Mouse (Mus musculus) embryonic fibroblast, embryonic 13.5 days (primary cell): Measurements from ENCODE around the gene Itgal. TPM values are rescaled to one million over a fixed set of nuclear protein-coding genes. Genes with fewer than 3 reads are reported as not detected.
"Not testable (repeated sequence)": the region's sequence is repeated elsewhere in the genome, so short reads cannot be mapped to it uniquely, and the experiment has no call there.

Experiments used
- H3K27ac ChIP-seq: 2 replicates; pipeline ENCODE4 v1.5.1; 2012; ENCODE audit warnings: low read length, control low read depth, inconsistent platforms; ENCODE audit not compliant: insufficient read depth
- H3K4me1 ChIP-seq: 2 replicates; pipeline ENCODE4 v1.6.1; 2011; ENCODE audit warnings: low read length; ENCODE audit not compliant: control insufficient read depth, insufficient read depth
- H3K4me3 ChIP-seq: 2 replicates; pipeline ENCODE4 v1.5.1; 2011; ENCODE audit warnings: mild to moderate bottlenecking, control low read depth, low read length; ENCODE audit not compliant: insufficient read depth
- CTCF ChIP-seq: IDR thresholded peaks from 2 replicates; pipeline ENCODE4 v1.5.1; 2011; ENCODE audit warnings: mild to moderate bottlenecking, control low read depth, low read length, moderate library complexity, borderline replicate concordance; ENCODE audit not compliant: insufficient read depth
- POLR2A ChIP-seq: IDR thresholded peaks from 2 replicates; pipeline ENCODE4 v1.6.1; 2011; ENCODE audit warnings: low read depth, mild to moderate bottlenecking, control low read depth, low read length, moderate library complexity
- polyA plus RNA-seq: library from polyadenylated mRNA; stranded (reverse); fragments of >200 nt; gene quantifications from 2 replicates; pipeline ENCODE4 v1.2.4, GENCODE M21; 2011; ENCODE audit warnings: low read depth; ENCODE audit not compliant: missing spikeins, insufficient read length

Itgal gene
- polyA plus RNA-seq, 1 experiment, result 0.56 TPM

GRCm38 (mm10) chr7:127375271-127376245, 79.5 kb downstream of the Itgal start, which contains the start of gene Zfp747:
Gene Zfp747 (minus strand): TSS chr7:127376050.
- H3K4me3 ChIP-seq, result peak within 1 kb of the TSS; percentile 76
- TF ChIP-seq POLR2A (peak; percentile 89), CTCF (peak; percentile 43; the same call in 1 of the 2 replicates)
- H3K4me1 ChIP-seq, result not testable (repeated sequence)
- peak within 1 kb of the TSS; percentile 67; the same call in 1 of the 2 replicates for H3K27ac ChIP-seq

GRCm38 (mm10) chr7:127378310-127378921, 82.4 kb downstream of the Itgal start:
- no peak for TF ChIP-seq POLR2A
- no peak for TF ChIP-seq CTCF
- Histone ChIP-seq H3K4me3 (no peak overlapping the region), H3K4me1 (no peaks in the 10 kb centered on the region; the same call in 1 of the 2 replicates), H3K27ac (no peak overlapping the region)

Other genes with a start within 250 kb of the Itgal start
- gene Zg16, start 208.9 kb upstream of the Itgal start, polyA plus RNA-seq, result not detected in 2 replicates
- gene AI467606, start 204.9 kb upstream of the Itgal start, polyA plus RNA-seq, result 0.42 and 1.1 TPM in 2 replicates
- gene Qprt, start 174.0 kb upstream of the Itgal start, polyA plus RNA-seq, result 0.25 TPM in 1 of 2 replicates, not detected in the other
- not detected in 2 replicates for gene Spn, start 158.4 kb upstream of the Itgal start, polyA plus RNA-seq
- gene Cd2bp2, start 100.2 kb upstream of the Itgal start, polyA plus RNA-seq, result 66.3 and 74.3 TPM in 2 replicates
- 37.0 and 37.5 TPM in 2 replicates for gene Tbc1d10b, start 87.8 kb upstream of the Itgal start, polyA plus RNA-seq
- 1.4 and 1.7 TPM in 2 replicates for gene Mylpf, start 87.4 kb upstream of the Itgal start, polyA plus RNA-seq
- gene Zfp553, start 63.2 kb upstream of the Itgal start, polyA plus RNA-seq, result 11.0 and 12.4 TPM in 2 replicates
- gene Sept1, start 63.1 kb upstream of the Itgal start, polyA plus RNA-seq, result 3.9 and 4.2 TPM in 2 replicates
- gene Zfp771, start 52.0 kb upstream of the Itgal start, polyA plus RNA-seq, result 21.3 and 24.3 TPM in 2 replicates
- 29.0 and 30.6 TPM in 2 replicates for gene Dctpp1, start 35.6 kb upstream of the Itgal start, polyA plus RNA-seq
- gene Sephs2, start 22.2 kb upstream of the Itgal start, polyA plus RNA-seq, result 25.9 and 29.4 TPM in 2 replicates
- gene Zfp768, start 49.3 kb downstream of the Itgal start, polyA plus RNA-seq, result 18.4 and 20.7 TPM in 2 replicates
- gene Zfp747, start 79.8 kb downstream of the Itgal start, polyA plus RNA-seq, result 4.5 and 7.0 TPM in 2 replicates
- gene 9130019O22Rik, start 90.9 kb downstream of the Itgal start, polyA plus RNA-seq, result 1.6 and 2.1 TPM in 2 replicates
- gene E430018J23Rik, start 97.4 kb downstream of the Itgal start, polyA plus RNA-seq, result 5.3 and 7.1 TPM in 2 replicates
- 3.3 and 5.0 TPM in 2 replicates for gene Zfp764, start 110.6 kb downstream of the Itgal start, polyA plus RNA-seq
- gene Zfp688, start 125.8 kb downstream of the Itgal start, polyA plus RNA-seq, result 9.6 and 11.0 TPM in 2 replicates
- gene Zfp689, start 152.9 kb downstream of the Itgal start, polyA plus RNA-seq, result 1.8 and 3.2 TPM in 2 replicates
- gene Prr14, start 163.4 kb downstream of the Itgal start, polyA plus RNA-seq, result 73.6 and 83.0 TPM in 2 replicates
- 54.2 and 58.1 TPM in 2 replicates for gene Fbrs, start 182.9 kb downstream of the Itgal start, polyA plus RNA-seq
- 63.8 and 64.6 TPM in 2 replicates for gene Srcap, start 215.7 kb downstream of the Itgal start, polyA plus RNA-seq
- gene Gm42715, start 223.3 kb downstream of the Itgal start, polyA plus RNA-seq, result 10.3 and 12.0 TPM in 2 replicates